Mouse (Mus musculus) liver, embryonic 15.5 days (tissue): ENCODE data around the gene Mia3. TPM values are rescaled to one million over a fixed set of nuclear protein-coding genes. Genes with fewer than 3 reads are reported as not detected.
"Not testable (repeated sequence)": the region's sequence is repeated elsewhere in the genome, so short reads cannot be mapped to it uniquely, and the experiment has no call there.

Experiments
- ATAC-seq: fragments of 200-750 bp; cut with Nextera tagmentation; 2 replicates; pipeline ENCODE4 v1.8.0; 2017; ENCODE audit warnings: moderate number of reproducible peaks, mild to moderate bottlenecking, moderate library complexity; ENCODE audit not compliant: insufficient read depth
- H3K27ac ChIP-seq: fragments of 300-500 bp; sonication (generic); replicated peaks from 2 replicates; pipeline ENCODE4 v1.5.1; 2015; ENCODE audit warnings: mild to moderate bottlenecking, inconsistent platforms
- H3K27me3 ChIP-seq: fragments of 300-500 bp; sonication (generic); 2 replicates; pipeline ENCODE4 v1.6.1; 2015; ENCODE audit warnings: mild to moderate bottlenecking, inconsistent platforms
- H3K36me3 ChIP-seq: fragments of 300-500 bp; sonication (generic); replicated peaks from 2 replicates; pipeline ENCODE4 v1.6.1; 2015; ENCODE audit warnings: moderate library complexity, mild to moderate bottlenecking, inconsistent platforms
- H3K4me1 ChIP-seq: fragments of 300-500 bp; sonication (generic); replicated peaks from 2 replicates; pipeline ENCODE4 v1.6.1; 2015; ENCODE audit warnings: inconsistent platforms
- H3K4me2 ChIP-seq: fragments of 300-500 bp; sonication (generic); 2 replicates; pipeline ENCODE4 v1.6.1; 2015; ENCODE audit warnings: moderate library complexity, mild to moderate bottlenecking, inconsistent platforms
- H3K4me3 ChIP-seq: fragments of 300-500 bp; sonication (generic); replicated peaks from 2 replicates; pipeline ENCODE4 v1.5.1; 2015; ENCODE audit warnings: mild to moderate bottlenecking, inconsistent platforms
- H3K9ac ChIP-seq: fragments of 300-500 bp; sonication (generic); 2 replicates; pipeline ENCODE4 v1.6.1; 2015; ENCODE audit warnings: moderate library complexity, mild to moderate bottlenecking, inconsistent platforms
- H3K9me3 ChIP-seq: fragments of 300-500 bp; sonication (generic); replicated peaks from 2 replicates; pipeline ENCODE4 v1.6.1; 2016; ENCODE audit warnings: inconsistent platforms
- WGBS: fragments of 180-500 bp; shearing (Covaris S2); methylation state at CpG from one replicate; pipeline ENCODE4 v1.1.7; 2015; ENCODE audit warnings: mixed read lengths; ENCODE audit not compliant: insufficient replicate concordance; 5-methylcytosine and 5-hydroxymethylcytosine counted together
- polyA plus RNA-seq: library from polyadenylated mRNA; unstranded; fragments of >200 nt; fragmentation: Nextera tagmentation; extraction: Ambion mirVana; gene quantifications from 2 replicates; pipeline ENCODE4 v1.2.1, GENCODE M21; 2015

The Mia3 gene
- polyA plus RNA-seq, 1 experiment from 2014 or later = 27.0 TPM

DNA sequence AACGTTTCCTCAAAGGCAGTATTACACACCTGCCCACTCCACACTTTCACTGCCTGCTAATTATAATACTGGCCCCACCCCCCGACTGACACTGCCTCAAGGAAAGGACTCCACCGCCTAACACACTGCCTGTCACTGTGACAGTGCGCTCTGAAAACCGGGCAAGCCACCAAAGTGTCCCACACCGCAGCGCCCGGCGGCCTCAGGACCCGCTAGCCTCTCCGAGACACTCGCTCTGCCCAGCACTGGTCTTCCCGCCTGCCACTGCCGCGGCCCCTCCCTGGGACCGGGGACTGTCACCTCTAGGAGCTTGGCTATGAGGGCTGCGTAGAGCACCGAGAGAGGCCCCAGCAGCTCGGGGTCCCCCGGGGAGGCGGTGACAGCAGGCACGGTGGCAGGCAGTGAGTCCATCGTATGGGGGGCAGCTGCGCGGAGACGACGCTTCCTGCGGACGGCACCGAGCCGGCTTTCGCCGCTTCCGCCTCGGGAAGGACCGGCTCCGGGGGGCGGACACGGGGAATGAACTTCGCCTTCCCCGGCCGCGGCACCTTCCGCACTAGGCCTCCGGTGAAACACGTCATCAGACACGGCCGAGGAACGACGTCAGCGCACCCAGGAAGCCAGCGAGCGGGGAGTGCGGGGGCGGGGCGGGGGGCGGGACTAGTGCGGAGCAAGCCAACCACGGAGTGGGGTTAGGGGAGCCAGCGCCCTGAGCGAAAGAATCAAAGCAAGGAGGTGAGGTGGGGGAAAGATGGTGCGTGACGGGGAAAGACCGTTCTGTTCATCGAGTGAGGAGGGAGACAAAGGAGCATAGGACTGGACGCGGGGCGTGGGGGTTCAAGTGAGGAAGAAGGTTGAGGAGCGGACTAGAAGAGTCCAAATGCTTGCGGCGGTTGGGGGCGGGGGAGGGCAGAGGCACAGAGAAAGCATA is 24.2 kb downstream of the Mia3 start:
- Histone ChIP-seq H3K36me3 (peaks cover 23% of the 10 kb centered on the region), H3K4me3 (peak overlapping the region; percentile 88), H3K9me3 (no peaks in the 10 kb centered on the region), H3K27ac (peak overlapping the region; percentile 95), H3K4me1 (peaks cover 18% of the 10 kb centered on the region), H3K27me3 (no peaks in the 10 kb centered on the region), H3K9ac (peak overlapping the region; percentile 91), H3K4me2 (peak overlapping the region; percentile 82)
- under 1% methylated on average over 71 of the region's 72 CpGs for WGBS
- ATAC-seq = peak; percentile 97

- WGBS = 94% methylated on average over 1 of the region's 1 CpGs
- not testable (repeated sequence) for H3K27ac ChIP-seq, H3K9me3 ChIP-seq, H3K27me3 ChIP-seq, H3K4me3 ChIP-seq, H3K4me2 ChIP-seq, ATAC-seq, H3K9ac ChIP-seq
- peaks cover 39% of the 10 kb centered on the region for H3K36me3 ChIP-seq
- peaks cover 18% of the 10 kb centered on the region for H3K4me1 ChIP-seq
These were observed 26.5 kb downstream of the Mia3 start for GRCm38 (mm10) chr1:183342902-183343301.

DNA sequence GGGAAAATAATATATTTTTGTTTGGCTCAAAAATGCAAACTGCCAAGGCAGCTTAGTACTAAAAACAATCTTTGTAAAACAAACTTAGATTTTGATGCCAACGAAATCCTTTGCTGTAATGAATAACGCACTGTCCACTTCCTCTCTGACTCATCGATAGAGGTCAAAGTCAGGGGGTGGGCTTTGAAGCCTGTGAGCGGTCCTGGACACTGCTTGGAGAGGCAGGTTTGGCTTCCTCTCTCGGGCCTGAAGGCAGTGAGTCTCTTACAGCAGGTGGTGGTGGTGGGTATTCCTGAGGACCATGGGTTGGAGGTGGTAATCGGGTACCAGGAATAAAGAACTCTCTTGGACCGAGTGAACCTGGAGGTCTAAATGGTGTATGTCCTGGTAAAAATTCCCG is 42.2 kb downstream of the Mia3 start:
- no peak for ATAC-seq
- 80% methylated on average over 8 of the region's 8 CpGs for WGBS

DNA sequence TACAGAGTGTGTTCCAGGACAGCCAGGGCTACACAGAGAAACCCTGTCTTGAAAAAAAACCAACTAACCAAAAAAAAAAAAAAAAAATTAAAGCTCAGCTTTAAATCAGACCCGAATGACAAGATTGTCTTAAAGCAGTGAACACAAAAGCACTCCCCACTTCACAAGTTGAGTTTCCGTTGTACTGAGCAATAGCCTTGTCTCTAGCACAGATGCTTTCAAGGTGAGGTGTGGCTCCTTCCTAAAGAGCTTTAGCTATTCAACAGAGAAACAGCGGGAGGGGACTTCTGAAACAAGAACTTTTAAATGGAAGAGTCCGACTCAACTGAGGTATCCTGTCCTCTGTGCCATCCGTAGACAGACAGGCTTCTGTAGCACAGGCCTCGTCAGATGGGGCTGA is 44.9 kb downstream of the Mia3 start:
- Histone ChIP-seq H3K4me2 (no peak overlapping the region), H3K9me3 (no peaks in the 10 kb centered on the region), H3K4me1 (no peaks in the 10 kb centered on the region), H3K36me3 (peaks cover 83% of the 10 kb centered on the region), H3K9ac (no peak overlapping the region), H3K4me3 (no peak overlapping the region), H3K27ac (no peak overlapping the region), H3K27me3 (no peaks in the 10 kb centered on the region)
- WGBS = 88% methylated on average over 6 of the region's 6 CpGs
- ATAC-seq = no peak

More for the DNA sequence above, 42.2 kb downstream of the Mia3 start:
- Histone ChIP-seq H3K27me3 (no peaks in the 10 kb centered on the region), H3K36me3 (peaks cover 88% of the 10 kb centered on the region), H3K9ac (no peak overlapping the region), H3K27ac (no peak overlapping the region), H3K4me3 (no peak overlapping the region), H3K4me2 (no peak overlapping the region), H3K4me1 (no peaks in the 10 kb centered on the region), H3K9me3 (no peaks in the 10 kb centered on the region)

DNA sequence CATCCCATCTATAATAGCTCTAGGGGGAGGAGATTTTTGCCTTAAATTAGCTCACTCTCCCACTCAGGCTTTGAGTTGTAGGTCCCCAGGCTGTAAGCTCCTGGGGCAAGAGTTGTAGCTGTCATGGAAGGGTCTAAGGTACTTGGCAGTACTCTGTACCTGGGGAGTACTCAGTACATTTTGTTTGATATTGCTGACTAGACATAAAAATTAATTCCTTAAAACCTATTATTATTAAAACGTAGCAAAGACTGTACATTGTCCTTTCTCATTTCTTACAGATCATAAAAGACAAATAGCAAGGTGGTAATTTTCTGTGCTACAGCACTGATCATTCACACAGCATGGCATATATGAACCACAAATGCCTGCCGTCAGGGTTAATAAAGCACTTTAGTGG is 45.4 kb downstream of the Mia3 start:
- ATAC-seq = no peak
- no peak overlapping the region for H3K4me3 ChIP-seq
- 86% methylated on average over 2 of the region's 2 CpGs for WGBS
- H3K9ac ChIP-seq = no peak overlapping the region
- no peaks in the 10 kb centered on the region for H3K4me1 ChIP-seq
- H3K9me3 ChIP-seq = no peaks in the 10 kb centered on the region
- no peak overlapping the region for H3K27ac ChIP-seq
- H3K27me3 ChIP-seq = no peaks in the 10 kb centered on the region
- no peak overlapping the region for H3K4me2 ChIP-seq
- H3K36me3 ChIP-seq = peaks cover 83% of the 10 kb centered on the region

DNA sequence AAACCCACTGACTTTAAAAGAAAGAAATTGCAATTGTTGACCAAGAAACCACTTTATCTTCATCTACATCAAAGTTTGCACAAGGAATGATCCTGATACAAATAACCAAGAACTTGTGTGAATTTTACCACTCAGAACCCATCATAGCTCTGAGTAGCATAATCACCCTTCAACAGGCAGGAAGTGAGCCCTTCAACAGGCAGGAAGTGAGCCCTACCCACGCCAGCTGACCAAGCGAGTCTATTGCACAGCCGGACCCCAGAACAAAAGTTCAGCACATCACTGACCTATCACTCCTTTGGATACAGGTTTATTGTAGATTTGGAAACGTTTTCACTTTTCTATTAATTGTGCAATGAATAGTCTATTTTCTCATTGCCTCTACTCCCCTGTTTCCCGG is 46.9 kb downstream of the Mia3 start:
- H3K9ac ChIP-seq, ATAC-seq, H3K4me1 ChIP-seq, H3K27ac ChIP-seq, H3K27me3 ChIP-seq, H3K9me3 ChIP-seq, H3K4me2 ChIP-seq, H3K4me3 ChIP-seq: not testable (repeated sequence)
- WGBS = 63% methylated on average over 5 of the region's 5 CpGs
- H3K36me3 ChIP-seq = peaks cover 81% of the 10 kb centered on the region

DNA sequence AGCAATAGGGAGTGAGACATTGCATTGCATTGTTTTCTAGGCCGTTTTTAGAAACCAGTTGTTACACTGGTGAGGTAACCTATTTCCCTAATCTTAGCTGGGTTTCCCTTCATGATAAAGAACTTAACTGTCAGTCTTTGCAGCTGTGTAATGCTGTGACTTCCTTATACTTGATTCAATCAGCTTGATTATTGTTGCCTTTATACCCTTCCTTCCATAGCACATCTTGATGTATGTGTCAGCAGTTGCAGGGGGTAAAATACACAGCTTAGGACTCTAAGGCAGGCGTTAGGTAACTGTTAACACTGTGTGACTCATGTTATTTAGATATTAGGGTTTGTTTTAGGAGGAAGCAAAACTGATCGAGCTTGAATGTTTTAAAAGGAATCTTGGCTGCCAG is 48.6 kb downstream of the Mia3 start:
- Histone ChIP-seq H3K27me3 (no peaks in the 10 kb centered on the region), H3K9ac (no peak overlapping the region), H3K27ac (no peak overlapping the region), H3K9me3 (no peaks in the 10 kb centered on the region), H3K4me2 (no peak overlapping the region), H3K4me1 (no peaks in the 10 kb centered on the region), H3K36me3 (peaks cover 82% of the 10 kb centered on the region), H3K4me3 (no peak overlapping the region)
- ATAC-seq = no peak
- WGBS = 38% methylated on average over 3 of the region's 3 CpGs

DNA sequence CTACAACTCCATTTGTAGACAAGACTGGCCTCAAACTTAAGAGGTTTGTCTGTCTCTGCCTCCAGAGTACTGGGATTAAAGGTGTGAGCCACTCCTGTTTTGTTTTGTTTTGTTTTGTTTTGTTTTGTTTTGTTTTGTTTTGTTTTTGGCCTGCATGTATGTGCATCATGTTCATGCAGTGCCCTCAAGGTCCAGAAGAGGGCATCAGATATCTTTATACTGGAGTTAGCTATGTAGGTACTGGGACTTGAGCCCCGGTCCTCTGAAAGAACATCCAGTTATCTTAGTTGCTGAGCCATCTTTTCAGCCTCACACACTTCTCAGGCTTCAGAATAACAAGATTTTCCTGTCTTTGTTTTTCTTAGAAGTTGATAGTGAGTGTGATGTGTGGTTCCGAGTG is 53.6 kb downstream of the Mia3 start:
- no peaks in the 10 kb centered on the region for H3K9me3 ChIP-seq
- no peak overlapping the region for H3K4me2 ChIP-seq
- H3K27me3 ChIP-seq = no peaks in the 10 kb centered on the region
- ATAC-seq = no peak
- peaks cover 77% of the 10 kb centered on the region for H3K36me3 ChIP-seq
- H3K4me1 ChIP-seq = no peaks in the 10 kb centered on the region
- WGBS = 70% methylated on average over 2 of the region's 2 CpGs
- no peak overlapping the region for H3K9ac ChIP-seq
- H3K27ac ChIP-seq = no peak overlapping the region
- no peak overlapping the region for H3K4me3 ChIP-seq

- H3K27ac ChIP-seq = no peak overlapping the region
- no peak overlapping the region for H3K4me3 ChIP-seq
- WGBS = 75% methylated on average over 2 of the region's 2 CpGs
These were observed 57.3 kb downstream of the Mia3 start for GRCm38 (mm10) chr1:183312076-183312475.

DNA sequence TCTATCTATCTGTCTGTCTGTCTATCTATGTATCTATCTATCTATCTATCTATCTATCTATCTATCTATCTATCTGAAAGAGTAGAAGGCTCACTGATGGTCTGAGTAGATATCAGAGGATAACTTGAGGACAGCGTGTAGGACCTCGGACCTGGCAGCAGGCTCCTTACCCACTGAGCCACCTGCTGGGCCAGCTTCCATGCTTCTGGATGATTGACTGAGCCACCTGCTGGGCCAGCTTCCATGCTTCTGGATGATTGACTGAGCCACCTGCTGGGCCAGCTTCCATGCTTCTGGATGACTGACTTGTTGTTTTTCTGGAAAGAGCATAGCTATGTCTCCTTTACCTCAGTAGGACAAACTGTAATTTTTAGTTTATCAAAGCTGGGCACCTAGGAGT is 59.8 kb downstream of the Mia3 start:
- not testable (repeated sequence) for H3K4me3 ChIP-seq, H3K9me3 ChIP-seq, H3K4me2 ChIP-seq, H3K27ac ChIP-seq, H3K4me1 ChIP-seq, H3K27me3 ChIP-seq, H3K9ac ChIP-seq, ATAC-seq
- 91% methylated on average over 2 of the region's 2 CpGs for WGBS
- peaks cover 47% of the 10 kb centered on the region for H3K36me3 ChIP-seq

More at GRCm38 (mm10) chr1:183312076-183312475, 57.3 kb downstream of the Mia3 start:
- Histone ChIP-seq H3K9me3 (no peaks in the 10 kb centered on the region), H3K4me2 (no peak overlapping the region), H3K9ac (no peak overlapping the region), H3K27me3 (no peaks in the 10 kb centered on the region), H3K4me1 (no peaks in the 10 kb centered on the region), H3K36me3 (peaks cover 63% of the 10 kb centered on the region)
- ATAC-seq = no peak

DNA sequence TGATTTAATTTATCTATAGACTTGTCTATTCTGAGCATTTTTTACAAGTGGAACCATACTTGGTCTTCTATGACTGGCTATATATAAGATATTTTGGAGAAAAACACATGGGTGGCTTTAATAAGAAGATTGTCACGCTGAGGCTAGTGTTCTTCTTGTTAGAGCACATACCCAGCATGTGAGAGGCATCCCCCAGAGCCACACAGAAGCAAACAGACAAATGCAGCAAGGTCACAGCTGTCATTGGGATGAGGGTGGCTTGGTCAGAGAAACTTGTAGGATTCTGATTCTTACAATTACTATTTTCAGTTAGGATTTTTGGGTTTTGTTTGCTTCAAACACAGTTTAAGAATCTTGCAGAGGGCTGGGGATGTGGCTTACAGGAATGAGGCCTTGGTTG is 60.9 kb downstream of the Mia3 start:
- H3K9me3 ChIP-seq = no peaks in the 10 kb centered on the region
- peaks cover 38% of the 10 kb centered on the region for H3K36me3 ChIP-seq
- no peak overlapping the region for H3K27ac ChIP-seq
- no peak overlapping the region for H3K4me3 ChIP-seq
- no peaks in the 10 kb centered on the region for H3K4me1 ChIP-seq
- no peaks in the 10 kb centered on the region for H3K27me3 ChIP-seq
- 73% methylated on average over 1 of the region's 1 CpGs for WGBS
- no peak overlapping the region for H3K4me2 ChIP-seq
- no peak for ATAC-seq
- no peak overlapping the region for H3K9ac ChIP-seq
